Mouse (Mus musculus) erythroblast, embryonic 14.5 days (primary cell): ENCODE measurements around the gene Pmm2. TPM values are rescaled to one million over a fixed set of nuclear protein-coding genes. Genes with fewer than 3 reads are reported as not detected.

Source experiments
- H3K27me3 ChIP-seq: 2 replicates; pipeline ENCODE4 v1.6.1; 2012; ENCODE audit warnings: inconsistent platforms; ENCODE audit not compliant: control insufficient read depth
- H3K36me3 ChIP-seq: 2 replicates; pipeline ENCODE4 v1.6.1; 2012; ENCODE audit warnings: mild to moderate bottlenecking, inconsistent platforms; ENCODE audit not compliant: control insufficient read depth
- H3K4me1 ChIP-seq: 2 replicates; pipeline ENCODE4 v1.6.1; 2012; ENCODE audit warnings: inconsistent platforms; ENCODE audit not compliant: control insufficient read depth
- H3K4me3 ChIP-seq: replicated peaks from 2 replicates; pipeline ENCODE3; 2012; ENCODE audit warnings: moderate library complexity, mild to moderate bottlenecking, inconsistent platforms
- H3K9me3 ChIP-seq: 2 replicates; pipeline ENCODE4 v1.6.1; 2012; ENCODE audit warnings: low read length, inconsistent platforms, mixed read lengths; ENCODE audit not compliant: control insufficient read depth
- GATA1 ChIP-seq: IDR thresholded peaks from 2 replicates; pipeline ENCODE4 v1.6.1; 2012; ENCODE audit warnings: low read length, inconsistent platforms, mixed read lengths
- TAL1 ChIP-seq: IDR thresholded peaks from 3 replicates; pipeline ENCODE4 v1.6.1; 2012; ENCODE audit warnings: low read length, inconsistent platforms, mixed read lengths
- polyA plus RNA-seq: library from polyadenylated mRNA; stranded (reverse); fragments of >175 nt; gene quantifications from 2 replicates; pipeline ENCODE4 v1.2.3, GENCODE M21; 2012

Pmm2 gene
- 1.6 and 2.7 TPM in 2 replicates for polyA plus RNA-seq

- peaks cover 62% of the 10 kb centered on the region for H3K4me1 ChIP-seq
- no peaks in the 10 kb centered on the region for H3K9me3 ChIP-seq
- peaks cover 70% of the 10 kb centered on the region for H3K36me3 ChIP-seq
- peak within 1 kb of the TSS; percentile 77 for H3K4me3 ChIP-seq
- H3K27me3 ChIP-seq = no peaks in the 10 kb centered on the region
- no peak for TF ChIP-seq GATA1
- no peak for TF ChIP-seq TAL1
Observed at GRCm38 (mm10) chr16:8637217-8638051, at the start of gene Pmm2, which contains the start of gene Tmem186. TSS of gene Pmm2 (plus strand) at chr16:8637674. TSS of gene Tmem186 (minus strand) at chr16:8637712.

GRCm38 (mm10) chr16:8595411-8595810 lies 42.1 kb upstream of the Pmm2 start:
- H3K4me3 ChIP-seq = no peak overlapping the region
- H3K27me3 ChIP-seq = no peaks in the 10 kb centered on the region; the same call in 1 of the 2 replicates
- H3K36me3 ChIP-seq = peaks cover 2% of the 10 kb centered on the region; the same call in 1 of the 2 replicates
- H3K4me1 ChIP-seq = no peaks in the 10 kb centered on the region
- no peaks in the 10 kb centered on the region for H3K9me3 ChIP-seq
- TF ChIP-seq GATA1 = no peak
- no peak for TF ChIP-seq TAL1

DNA sequence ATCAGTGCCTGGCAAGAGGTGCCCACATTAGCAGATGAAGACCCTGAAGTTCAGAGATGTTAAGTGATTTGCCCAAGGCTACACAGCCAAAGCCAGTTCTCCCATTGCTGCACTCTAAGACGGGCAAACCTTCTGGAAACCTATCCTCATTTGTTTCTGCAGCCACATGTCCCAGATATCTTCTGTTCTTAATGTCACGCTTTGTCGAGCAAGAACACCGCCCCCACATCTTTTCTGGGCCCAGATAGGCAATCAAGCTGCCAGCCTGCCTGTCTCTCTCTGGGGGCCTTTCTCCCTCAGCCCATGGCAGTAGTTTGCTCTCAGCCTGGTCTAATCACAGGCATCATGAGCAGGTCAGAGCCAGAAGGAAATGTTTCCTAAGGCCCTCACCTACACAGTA lies 41.1 kb upstream of the Pmm2 start:
- H3K4me3 ChIP-seq = no peak overlapping the region
- H3K27me3 ChIP-seq = peaks cover 4% of the 10 kb centered on the region; the same call in 1 of the 2 replicates
- H3K9me3 ChIP-seq = no peaks in the 10 kb centered on the region
- TF ChIP-seq TAL1 = no peak
- TF ChIP-seq GATA1 = no peak
- H3K4me1 ChIP-seq = no peaks in the 10 kb centered on the region
- peaks cover 2% of the 10 kb centered on the region; the same call in 1 of the 2 replicates for H3K36me3 ChIP-seq

GRCm38 (mm10) chr16:8597516-8597915 lies 40.0 kb upstream of the Pmm2 start:
- Histone ChIP-seq H3K4me1 (peaks cover 4% of the 10 kb centered on the region), H3K36me3 (no peaks in the 10 kb centered on the region; the same call in 1 of the 2 replicates), H3K4me3 (no peak overlapping the region), H3K27me3 (peaks cover 5% of the 10 kb centered on the region; the same call in 1 of the 2 replicates), H3K9me3 (no peaks in the 10 kb centered on the region)
- TF ChIP-seq GATA1 = no peak
- TF ChIP-seq TAL1 = no peak

- Histone ChIP-seq H3K27me3 (peaks cover 5% of the 10 kb centered on the region; the same call in 1 of the 2 replicates), H3K36me3 (no peaks in the 10 kb centered on the region; the same call in 1 of the 2 replicates), H3K9me3 (no peaks in the 10 kb centered on the region), H3K4me3 (no peak overlapping the region), H3K4me1 (peaks cover 18% of the 10 kb centered on the region)
- no peak for TF ChIP-seq GATA1
- no peak for TF ChIP-seq TAL1
Observed at GRCm38 (mm10) chr16:8603789-8604188, 33.7 kb upstream of the Pmm2 start.

DNA sequence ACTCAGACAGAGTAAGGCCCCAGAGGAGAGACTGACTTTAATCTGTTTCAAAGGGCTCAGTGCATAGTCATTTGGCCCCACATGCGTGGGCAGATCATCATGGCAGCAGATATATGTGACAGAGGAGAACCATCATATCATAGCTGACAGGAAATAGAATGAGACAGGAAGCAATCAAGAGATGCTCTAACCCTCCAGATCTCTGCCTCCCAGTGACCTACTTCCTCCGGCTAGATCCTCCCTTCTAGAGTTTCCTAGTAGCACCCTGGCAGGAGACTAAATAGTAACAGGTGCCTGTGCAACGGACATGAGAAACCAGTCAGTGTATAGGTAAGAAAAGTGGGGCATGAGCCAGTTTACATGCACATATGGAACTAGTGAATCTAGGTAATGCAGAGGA lies 27.1 kb upstream of the Pmm2 start:
- Histone ChIP-seq H3K9me3 (no peaks in the 10 kb centered on the region), H3K27me3 (no peaks in the 10 kb centered on the region), H3K4me1 (peaks cover 54% of the 10 kb centered on the region), H3K4me3 (no peak overlapping the region), H3K36me3 (peaks cover 20% of the 10 kb centered on the region)
- TF ChIP-seq GATA1 = no peak
- no peak for TF ChIP-seq TAL1

DNA sequence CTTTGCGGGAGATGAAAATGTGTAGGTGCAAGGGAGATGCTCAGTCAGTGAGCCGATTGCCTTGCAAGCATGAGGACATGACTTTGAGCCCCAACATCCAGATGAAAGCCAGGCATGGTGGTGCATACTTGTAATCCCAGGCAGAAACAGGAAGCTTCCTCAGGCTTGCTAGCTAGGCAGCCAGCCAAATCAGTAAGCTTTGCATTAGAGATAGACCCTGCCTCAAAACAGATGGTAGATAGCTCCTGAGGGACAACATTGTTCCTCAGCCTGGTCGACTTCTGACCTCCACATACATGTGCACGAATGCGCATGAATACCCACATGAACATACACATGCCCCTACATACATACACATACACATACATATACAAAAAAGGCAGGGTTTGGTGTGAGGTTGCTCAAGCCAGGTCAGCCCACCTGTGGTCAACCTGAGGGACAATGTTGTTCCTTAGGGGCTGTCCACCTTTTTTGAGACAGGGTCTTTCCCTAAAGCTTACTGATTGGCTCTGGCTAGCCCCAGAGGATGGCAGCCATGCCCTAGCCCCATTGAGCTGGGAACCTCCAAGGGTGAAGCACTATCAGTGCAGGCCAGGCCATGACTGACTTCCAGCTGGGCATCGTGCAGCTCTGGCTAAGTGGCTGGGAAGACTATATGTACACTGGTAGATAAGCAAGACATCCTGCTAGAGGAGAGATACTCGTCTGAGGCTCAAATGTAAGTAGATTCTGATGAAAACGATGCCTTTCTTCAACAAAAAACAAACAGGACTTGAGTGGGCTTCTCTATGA lies 25.1 kb upstream of the Pmm2 start:
- Histone ChIP-seq H3K36me3 (peaks cover 25% of the 10 kb centered on the region), H3K4me3 (peak overlapping the region; percentile 50), H3K27me3 (no peaks in the 10 kb centered on the region), H3K9me3 (no peaks in the 10 kb centered on the region), H3K4me1 (peaks cover 61% of the 10 kb centered on the region)
- TF ChIP-seq GATA1 = peak; percentile 93
- TF ChIP-seq TAL1 = peak; percentile 96

DNA sequence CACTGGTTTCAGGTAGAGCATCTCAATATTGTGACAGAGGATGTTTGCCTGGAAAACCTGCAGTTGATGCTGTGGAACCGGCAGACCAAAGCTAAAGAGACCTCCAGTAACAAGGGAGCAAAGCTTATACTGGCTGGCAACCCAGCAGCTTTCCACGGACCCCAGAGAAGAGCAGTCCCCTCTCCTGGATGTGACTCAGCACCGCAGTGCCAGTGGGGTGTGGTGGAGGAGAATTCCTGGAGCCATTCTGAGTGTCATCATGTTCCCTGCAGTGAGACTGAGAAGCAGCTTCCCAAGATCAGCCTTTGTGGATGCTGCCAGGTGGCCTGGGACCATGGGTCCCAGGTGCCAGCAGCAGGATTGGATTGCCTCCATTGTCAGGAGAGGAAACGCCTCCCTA lies 24.4 kb upstream of the Pmm2 start:
- peak overlapping the region; percentile 50 for H3K4me3 ChIP-seq
- peaks cover 61% of the 10 kb centered on the region for H3K4me1 ChIP-seq
- no peaks in the 10 kb centered on the region for H3K9me3 ChIP-seq

DNA sequence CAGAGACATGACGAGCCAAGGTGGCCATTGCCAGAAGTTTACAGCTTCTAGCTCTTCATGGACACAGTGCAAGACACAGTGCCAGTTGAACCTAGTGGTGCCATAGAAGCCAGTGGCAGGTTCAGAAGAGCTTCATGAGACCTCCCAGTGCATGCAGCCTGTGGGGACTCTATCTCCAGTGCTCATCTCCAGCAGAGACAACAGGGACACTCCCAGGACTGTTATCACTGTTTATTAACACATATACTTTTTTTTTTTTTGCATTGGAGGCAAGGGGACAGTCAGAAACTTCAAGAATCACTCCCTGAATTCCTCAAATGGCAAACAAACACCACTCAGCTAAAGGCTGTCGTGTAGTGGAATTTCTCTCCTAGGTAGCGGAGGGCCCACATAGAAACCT lies 24.0 kb upstream of the Pmm2 start:
- Histone ChIP-seq H3K36me3 (peaks cover 28% of the 10 kb centered on the region), H3K4me3 (peak overlapping the region; percentile 50), H3K27me3 (no peaks in the 10 kb centered on the region), H3K4me1 (peaks cover 60% of the 10 kb centered on the region), H3K9me3 (no peaks in the 10 kb centered on the region)
- TF ChIP-seq TAL1 = no peak
- TF ChIP-seq GATA1 = peak; percentile 77

More for the DNA sequence above, 24.4 kb upstream of the Pmm2 start:
- TF ChIP-seq TAL1 (no peak), GATA1 (no peak)
- H3K36me3 ChIP-seq = peaks cover 25% of the 10 kb centered on the region
- H3K27me3 ChIP-seq = no peaks in the 10 kb centered on the region
